Mouse (Mus musculus) adrenal gland, postnatal 25 days (tissue): ENCODE measurements around the gene Fkbp3. TPM values are rescaled to one million over a fixed set of nuclear protein-coding genes. Genes with fewer than 3 reads are reported as not detected.
"Not testable (repeated sequence)": the region's sequence is repeated elsewhere in the genome, so short reads cannot be mapped to it uniquely, and the experiment has no call there.

ENCODE experiments used
- DNase-seq: peaks from one replicate; pipeline ENCODE4 v3.0.0; 2021; ENCODE audit warnings: mixed read lengths
- long read RNA-seq: library from polyadenylated mRNA; stranded (forward); transcript quantifications from one replicate; pipeline ENCODE4 v2.0.0, GENCODE M21; 2021
- total RNA-seq: library from RNA; stranded (reverse); gene quantifications from 2 replicates; pipeline ENCODE4 v1.2.3, GENCODE M21; 2021

The Fkbp3 gene
- 113 and 117 TPM in 2 replicates for total RNA-seq
- long read RNA-seq, transcript Fkbp3-201 (7 exons, 1,022 nt), result major isoform, 83 of 89 reads
- long read RNA-seq, partial matches to known transcripts, result 4 of 89 reads
- long read RNA-seq, other reads (novel, unspliced or antisense), result 2 of 89 reads

DNA sequence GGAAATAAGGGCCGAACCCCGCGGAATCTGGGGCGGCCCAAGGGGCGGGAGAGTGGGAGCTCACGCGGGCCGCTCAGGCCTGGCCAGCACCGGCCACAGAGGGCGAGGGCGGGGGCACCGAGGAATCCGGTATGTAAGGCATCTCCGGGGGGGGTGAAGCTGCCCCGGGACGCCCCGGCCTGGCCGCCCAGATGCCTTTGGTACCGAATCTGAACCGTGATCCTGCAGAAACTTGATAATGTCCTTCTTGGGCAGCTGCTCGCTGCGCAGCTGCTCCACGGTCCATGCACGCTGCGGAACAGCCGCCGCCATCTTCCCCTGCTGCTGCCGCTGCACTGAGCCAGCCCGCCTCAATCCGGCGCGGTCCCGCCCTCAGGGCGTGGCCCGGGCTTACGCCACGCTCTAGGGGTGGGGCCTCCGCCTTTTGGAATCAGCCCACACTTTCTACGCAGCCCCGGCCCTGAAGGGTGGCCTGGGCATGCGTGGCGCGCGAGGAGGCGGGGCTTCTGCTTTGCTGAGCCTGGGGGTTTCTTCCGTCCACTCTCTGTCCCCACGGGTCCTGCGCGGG, at the start of gene Fkbp3:
Fkbp3 (minus strand) TSS at position 397 of the 568 bp plus-strand sequence.
- peak; percentile 98 for DNase-seq

DNA sequence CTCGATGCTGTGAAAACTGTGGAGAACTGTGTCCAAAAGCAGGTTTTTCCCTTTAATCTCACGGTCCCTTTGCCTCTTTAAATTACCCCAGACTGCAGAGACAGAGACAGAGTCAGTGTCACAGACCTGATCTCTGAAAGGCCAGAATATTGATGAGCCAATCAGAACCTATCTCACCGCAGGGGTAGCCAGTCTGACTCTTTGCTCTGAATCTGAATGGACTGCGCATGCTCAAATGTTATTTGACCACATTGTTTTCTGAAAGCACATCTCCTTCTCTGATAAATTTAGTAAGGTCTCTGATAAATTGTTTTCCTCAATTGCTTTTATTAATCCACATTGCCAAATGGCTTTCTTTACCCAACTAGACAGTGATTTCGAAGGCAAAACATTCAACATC, 45.6 kb upstream of the Fkbp3 start:
- DNase-seq, result no peak

DNA sequence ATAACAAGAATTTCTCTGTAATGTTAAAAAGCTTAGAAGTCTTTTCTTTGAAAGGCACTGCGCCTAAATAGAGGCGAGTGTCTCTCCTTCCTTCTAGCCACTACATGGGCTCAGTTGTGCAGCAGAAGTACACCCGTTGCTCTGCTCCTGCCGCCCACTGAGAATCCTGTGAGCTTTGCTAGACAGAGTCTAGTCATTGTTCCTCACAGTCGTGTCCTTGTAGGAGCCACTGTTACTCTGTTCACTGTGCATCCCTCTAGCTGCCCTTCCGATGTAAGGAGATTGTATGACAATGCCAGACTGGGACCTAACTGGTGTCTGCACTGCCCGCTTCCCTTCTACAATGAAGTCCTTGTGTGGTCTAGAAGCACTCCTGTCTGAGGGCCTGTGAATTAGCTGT, 45.2 kb upstream of the Fkbp3 start:
- no peak for DNase-seq

DNA sequence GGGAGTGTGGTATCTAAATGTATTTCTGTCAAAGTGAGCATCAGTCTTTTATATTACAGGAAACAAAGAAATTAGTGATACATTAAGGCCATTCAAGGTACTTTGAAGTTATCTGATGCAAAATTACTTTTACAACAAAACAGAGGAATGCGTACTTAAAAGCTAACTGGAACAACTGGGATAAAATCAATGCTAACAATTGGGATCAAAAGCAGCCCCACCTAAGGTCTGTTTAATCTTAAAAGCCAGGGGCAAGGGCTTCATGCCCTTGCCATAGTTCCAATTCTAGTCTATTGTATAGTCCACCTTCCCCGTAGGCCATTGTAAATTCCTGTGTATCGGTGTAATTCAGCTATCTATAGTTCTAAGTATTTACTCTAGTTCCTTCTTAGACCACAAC, 41.2 kb upstream of the Fkbp3 start:
- DNase-seq, result not testable (repeated sequence)

DNA sequence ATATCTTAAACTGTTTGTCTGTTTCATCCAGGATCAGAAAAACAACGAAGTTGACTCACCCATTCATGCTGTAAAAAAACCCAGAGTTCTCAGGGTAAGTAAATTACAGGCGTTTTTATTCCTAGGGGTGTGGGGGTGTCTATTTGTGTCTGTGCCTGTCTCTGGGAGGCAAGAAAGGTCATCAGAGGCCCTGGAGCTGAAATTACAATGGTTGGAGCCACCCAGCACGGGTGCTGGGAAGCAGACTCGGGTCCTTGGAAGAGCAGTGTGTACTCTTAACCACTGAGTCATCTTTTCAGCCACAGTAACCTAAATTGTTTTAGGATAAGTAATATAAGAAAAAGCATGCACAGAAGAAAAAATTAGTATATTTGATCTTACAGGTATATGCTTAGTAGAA, 40.1 kb upstream of the Fkbp3 start:
- DNase-seq, result no peak

DNA sequence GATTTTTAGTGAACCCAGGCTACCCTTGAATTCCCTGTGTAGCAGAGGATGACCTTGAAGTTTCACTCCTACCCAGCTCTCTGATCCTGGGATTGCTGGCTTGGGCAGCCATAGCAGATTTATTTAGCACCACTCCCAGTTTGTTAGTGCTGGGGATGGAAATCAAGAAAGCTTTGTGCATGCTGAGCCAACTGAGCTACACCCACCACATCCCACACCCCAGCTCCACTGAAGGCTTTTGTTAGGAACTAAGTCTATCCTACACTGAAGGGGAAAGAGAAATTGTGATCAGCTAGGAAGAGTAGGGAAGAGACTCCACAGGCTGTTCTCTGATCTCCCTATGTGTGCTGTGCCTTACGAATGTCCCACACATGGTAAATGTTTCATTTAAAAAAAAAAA, 39.0 kb upstream of the Fkbp3 start:
- no peak for DNase-seq

DNA sequence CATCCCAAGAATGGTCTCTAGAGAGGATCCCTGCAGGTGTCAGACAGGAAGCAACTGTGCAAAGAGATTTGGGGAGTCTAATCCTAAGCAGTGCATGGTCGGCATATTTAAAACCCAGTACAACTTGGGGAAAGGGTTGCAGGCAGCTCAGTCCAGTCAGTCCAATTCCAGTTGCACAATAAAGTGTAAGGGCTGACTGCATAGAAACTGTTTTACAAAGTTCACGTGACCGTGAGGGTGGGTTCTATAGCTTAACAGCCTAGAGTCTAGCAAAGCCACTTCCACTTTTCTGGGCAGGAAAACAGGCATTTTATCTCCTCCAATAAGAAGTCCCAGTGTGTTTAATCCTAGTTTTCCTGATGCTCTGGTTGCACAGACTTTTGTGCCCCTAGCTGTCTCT, 37.7 kb upstream of the Fkbp3 start:
- no peak for DNase-seq

DNA sequence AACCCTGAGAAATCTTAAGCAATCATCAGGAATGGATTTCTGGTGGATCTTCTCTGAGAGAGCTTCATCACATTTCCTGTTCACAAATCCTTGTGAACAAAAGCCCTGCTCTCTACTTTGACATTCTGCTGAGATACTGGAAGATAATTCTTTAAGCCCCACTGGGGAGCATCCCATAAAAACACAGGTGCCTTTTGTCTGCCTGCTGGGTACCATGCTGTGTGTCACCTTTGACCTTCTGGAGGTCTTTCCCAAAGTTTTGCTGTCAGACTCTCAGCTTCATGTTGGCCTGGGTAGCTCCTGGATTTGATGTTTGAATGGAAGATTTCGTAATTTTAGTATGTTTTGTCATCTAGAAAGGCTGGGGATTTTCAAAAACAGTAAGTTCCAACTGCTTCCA, 34.9 kb upstream of the Fkbp3 start:
- DNase-seq, result no peak

DNA sequence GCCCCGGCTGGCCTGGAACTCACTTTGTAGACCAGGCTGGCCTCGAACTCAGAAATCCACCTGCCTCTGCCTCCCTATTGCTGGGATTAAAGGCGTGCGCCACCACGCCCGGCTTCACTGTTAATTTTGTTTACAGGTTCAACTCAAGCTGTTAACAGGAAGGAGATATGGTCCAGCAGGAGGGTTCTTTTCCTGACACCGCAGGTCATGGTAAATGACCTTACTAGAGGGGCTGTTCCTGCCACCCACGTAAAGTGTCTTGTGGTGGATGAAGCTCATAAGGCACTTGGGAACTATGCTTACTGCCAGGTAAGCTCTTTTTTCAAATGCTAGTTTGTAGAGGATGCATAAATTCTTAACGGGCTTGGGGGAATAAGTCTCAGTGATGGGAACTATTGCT, 3.1 kb upstream of the Fkbp3 start:
- DNase-seq, result no peak

DNA sequence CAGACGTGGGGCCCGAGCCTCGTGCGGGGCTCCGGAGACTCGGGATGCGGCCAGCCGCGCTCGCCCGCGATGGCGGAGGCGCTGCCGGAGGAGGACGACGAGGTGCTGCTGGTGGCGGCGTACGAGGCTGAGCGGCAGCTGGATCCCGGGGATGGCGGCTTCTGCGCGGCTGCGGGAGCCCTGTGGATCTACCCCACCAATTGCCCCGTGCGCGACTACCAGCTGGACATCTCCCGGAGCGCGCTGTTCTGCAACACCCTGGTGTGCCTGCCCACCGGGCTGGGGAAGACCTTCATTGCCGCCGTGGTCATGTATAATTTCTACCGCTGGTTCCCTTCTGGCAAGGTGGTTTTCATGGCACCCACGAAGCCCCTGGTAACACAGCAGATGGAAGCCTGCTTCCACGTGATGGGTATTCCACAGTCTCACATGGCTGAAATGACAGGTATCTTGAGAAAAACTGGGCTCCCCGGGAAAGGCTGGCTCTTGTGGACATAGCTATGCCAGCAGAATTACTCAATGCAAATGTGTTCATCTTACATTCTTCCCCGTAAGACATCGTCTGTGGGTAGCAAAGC, 2.0 kb upstream of the Fkbp3 start:
- no peak for DNase-seq

DNA sequence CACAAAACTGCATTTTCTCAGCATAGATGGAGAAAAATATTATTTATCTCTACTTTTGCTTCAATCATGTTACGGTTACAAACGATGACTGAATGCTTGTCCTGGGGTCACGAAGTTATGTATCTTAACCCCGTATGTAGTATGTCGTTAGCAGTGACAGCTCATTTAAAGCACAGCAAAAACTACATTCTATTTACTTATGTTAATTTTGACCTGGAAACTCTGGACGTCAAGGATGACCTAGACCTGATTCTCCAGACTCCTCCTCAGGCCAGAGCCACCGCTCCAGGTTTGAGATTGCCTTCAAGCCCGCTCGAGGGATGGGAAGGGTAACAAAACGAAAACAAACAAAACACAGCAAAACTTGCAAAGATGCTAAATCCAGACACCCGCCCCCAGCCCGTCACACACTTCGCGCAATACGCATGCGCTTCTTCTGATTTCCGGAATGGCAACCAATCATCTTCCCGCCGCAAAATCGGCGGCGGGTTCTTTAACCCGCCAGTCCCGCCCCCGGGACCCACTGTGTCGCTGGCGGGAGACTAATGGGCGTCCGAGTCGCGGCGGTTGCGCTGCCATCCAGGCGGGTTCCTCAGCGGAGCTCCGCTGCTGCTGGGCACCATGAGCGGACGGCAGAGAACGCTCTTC, 1.4 kb upstream of the Fkbp3 start, which contains the start of gene Fancm:
Fancm (plus strand) TSS at position 519 of the 648 bp plus-strand sequence.
- peak; percentile 89 for DNase-seq

DNA sequence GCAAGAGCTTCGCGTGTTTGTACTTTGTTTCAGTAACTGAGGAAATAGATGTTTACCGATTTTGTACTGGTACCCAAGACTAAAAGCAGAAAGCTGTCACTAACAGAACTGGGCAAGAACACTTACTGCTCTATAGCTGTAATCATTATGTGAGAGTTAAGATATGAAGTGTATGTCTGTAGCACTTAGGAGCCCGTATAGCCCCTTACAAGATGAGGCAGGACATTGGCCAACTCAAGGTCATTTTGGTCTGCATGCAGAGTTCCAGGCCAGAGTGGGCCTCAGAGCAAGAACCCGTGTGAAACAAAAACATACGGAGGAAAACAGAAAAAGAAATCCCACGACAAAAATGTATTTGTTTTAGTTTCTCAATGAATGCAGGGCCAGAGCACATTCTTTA, 844 bp upstream of the Fkbp3 start:
- DNase-seq, result no peak

DNA sequence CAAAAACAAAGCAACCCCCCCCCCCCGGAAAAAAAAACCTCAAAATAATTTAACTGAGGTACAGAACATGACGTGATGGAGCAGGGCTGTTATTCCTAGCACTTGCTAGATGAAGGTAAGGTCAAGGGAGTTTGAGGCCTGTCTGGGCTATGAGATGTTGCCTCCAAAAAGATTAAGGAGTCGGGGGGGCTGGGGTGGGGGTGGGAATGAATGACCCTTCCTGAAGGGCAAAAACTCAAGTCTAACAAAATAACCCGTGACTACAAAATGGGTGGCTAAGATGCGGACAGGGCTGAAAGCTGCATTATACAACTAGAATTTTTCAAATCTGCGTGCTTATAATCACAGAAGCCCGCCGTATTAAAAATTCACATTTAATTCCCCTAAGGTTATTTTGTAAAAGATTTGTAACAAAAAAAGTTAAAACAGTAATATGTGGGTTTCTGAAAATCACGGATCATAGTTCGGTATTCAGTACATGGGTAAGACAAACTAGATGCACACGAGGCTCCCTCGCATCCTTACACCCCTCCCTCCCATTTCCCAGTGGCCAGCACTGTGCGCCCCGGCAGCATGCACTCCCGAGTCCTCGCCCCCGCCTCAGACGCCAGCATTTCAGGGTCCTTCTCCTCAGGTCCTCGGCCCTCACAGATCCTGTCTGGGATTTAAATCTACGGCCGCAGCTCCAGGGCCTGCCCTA, 746 bp downstream of the Fkbp3 start:
- DNase-seq, result no peak

DNA sequence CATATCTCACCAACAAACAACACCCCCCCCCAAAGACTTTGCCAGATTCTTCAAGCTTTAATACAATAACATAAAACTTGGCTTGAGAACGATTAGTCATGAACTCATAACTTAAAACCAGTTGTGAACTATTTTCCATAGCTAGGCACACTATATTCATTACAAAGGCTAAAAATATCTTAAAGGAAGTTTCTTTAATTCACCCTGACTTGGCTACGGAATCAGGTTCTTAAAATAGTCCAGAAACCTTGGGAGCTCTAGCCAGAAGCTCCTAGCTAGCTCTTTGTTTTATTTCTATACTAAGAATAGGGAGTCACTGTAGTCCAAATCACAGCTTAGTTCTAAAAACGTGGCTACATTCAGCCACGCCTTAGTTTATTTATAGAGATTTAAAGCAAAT, 5.4 kb downstream of the Fkbp3 start:
- no peak for DNase-seq

DNA sequence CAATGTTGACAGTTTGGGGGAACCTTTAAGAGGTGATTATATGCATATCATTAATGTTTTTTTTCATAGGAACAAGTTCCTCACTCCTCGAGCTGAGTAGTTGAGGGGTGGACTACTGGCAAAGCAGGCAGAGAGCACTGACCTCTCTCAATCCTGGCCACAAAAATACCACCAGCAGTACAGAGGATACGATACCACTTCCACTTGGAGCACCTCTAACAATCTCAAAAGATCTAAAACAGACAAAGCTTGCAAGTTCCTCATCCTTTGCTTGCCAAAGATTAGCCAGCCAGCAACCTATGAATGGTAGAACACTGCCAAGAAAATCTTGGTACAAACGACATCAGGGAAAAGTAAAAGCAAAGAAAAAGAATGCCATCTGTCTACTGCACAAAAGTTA, 7.6 kb downstream of the Fkbp3 start:
- no peak for DNase-seq

DNA sequence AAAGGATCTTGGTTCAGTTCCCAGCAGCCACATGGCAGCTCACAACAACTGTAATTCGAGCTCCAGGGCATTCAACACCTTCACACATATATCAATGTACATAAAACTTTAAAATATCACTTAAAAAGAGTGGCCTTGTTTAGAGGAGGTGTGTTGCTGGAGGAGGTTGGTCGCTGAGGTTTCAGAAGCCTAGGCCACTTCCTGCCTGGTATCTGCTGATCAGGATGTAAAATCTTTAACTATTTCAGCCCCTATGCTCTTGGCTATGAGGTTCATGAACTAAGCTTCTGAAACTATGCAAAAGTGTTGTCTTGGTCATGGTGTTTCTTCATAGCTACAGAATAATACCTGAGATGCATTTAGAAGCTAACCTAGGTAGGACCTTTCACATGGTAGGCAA, 8.6 kb downstream of the Fkbp3 start:
- DNase-seq, result no peak

DNA sequence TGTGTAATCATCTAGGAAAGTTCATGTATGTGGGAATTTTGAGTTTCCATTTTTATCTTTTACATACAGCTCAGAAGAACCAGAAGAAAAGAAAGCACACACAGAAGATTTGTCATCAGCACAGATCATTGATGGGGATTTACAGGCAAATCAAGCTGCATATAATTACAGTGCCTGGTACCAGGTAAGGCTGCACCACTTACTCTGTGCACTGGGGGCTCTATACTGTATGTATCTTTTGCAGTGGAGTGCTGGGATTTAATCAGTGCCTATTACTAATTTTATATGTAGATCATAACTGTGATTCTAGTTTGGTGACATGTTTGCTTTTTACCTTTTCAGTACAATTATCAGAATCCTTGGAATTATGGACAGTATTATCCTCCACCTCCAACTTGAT, 12.7 kb downstream of the Fkbp3 start:
- DNase-seq, result no peak

DNA sequence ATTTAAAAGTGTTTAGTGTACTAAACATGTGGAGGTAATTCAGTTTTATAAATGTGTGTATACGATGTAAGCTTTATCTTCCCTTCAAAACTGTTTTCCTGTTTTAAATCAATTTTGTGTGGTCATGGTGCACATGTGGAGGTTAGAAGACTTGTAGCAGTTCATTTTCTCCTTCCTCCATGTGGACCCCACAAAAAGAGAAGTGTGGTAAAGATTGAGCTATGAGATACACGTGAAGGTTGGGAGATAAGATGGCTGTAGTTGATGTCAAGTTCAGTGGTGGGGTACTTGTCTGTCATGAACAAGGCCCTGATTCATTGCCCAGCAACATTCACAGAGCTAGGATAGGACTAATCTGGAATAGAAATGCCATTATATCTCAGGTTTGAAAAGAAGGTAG, 15.6 kb downstream of the Fkbp3 start:
- no peak for DNase-seq

DNA sequence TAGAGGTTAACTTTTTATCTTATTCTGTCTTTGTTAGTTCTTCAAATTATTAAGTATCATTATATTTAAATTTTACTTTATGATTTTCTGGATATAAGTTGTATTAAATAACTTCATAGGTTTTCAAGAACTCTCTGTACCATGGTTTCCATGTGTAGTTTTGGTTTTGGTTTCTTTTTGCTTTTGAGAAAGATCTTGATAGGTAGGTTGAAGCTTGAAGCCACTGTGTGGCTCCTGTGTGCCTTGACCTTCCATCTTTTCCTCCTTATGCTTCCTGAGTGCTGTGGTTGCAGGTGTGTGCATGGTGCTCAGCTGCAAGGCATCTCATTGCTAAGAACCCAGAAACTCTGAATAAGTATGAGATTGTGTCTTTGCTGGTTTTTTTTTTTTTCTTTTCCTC, 25.0 kb downstream of the Fkbp3 start:
- no peak for DNase-seq

DNA sequence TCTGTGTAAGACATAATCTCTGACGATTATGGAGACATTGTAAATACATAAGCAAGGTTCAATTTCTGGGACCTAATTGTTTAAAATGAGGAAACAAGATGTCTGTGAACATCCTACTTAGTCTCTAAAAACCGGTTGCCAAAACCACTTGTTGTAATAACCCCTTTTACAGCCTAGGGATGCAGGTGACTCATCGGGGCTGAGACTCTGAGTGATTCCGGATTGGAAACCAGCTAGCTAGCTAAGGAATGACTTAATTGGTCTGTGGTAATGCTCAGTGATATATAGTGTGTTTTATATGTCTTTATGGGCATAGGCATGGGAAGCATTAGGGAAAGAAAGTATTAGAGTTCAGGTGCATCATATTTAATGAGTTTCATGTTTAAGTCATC, 36.3 kb downstream of the Fkbp3 start:
- DNase-seq, result peak; percentile 29

DNA sequence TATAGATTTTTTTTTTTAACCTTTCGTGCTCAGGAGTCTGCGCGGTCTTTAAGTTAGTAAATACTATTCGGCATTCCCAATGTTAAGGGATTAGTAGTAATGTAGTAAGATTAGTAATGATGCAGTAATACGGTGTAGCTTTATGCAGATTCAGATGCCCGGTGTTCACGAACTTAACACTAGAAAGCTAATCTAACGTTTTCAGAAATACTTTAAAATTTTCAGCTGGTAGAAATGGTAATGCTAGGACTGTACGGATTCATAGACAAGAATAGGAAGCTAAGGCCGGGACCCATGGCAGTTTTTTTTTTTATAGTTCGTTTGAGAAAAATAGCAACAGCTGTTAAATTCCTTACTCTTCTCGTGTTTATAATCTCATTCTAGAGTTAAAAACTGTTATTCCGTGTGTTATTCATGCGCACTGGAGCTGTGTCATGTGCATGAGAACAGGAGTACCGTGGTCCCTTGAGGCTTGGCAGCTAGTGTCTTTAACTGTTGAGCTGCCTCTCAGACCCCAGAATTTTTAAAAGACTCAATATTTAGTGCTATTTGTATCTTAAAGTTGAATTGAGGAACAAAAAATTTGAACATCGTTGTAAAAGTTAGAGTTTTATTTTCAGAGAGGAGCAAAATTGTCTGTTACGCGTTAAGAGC, 36.8 kb downstream of the Fkbp3 start:
- DNase-seq, result no peak

DNA sequence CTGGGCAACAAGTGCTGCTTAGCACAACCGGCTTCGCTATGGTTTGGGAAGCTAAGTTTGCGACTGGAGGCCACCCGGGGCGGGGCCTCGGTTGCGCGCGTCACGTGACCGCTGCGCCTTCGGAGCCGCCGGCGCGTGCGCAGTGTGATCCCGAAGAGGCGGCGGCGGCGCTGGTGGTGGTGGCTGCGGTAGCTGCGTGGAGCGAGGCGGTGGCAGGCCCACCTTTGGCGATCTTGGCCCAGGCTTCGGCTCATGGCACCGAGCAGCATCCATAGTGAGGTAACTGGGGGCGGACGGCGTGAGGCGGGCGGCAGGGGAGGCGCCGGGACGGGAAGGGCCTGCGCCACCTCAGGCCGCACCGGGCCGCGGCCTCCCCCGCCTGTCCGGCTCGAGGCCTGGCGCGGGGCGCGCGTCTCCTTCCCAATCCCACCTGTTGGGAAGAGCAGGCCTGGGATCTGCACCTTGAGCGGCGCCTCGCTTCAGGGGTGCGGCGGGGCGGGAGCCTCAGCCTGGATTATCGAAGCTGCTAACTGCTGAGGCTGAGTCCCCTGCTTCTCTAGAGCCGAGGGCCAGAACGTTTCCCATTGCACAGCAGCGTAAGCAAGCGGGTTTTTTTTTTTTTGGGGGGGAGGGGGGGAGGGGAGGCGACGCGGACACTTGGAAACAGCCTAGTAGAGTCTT, 37.5 kb downstream of the Fkbp3 start, which contains the start of gene Prpf39:
Prpf39 (plus strand) TSS at position 144 of the 681 bp plus-strand sequence.
- peak; percentile 94 for DNase-seq
